Mouse (Mus musculus): ENCODE measurements around the gene Col4a2.

GRCm38 (mm10) chr8:11452974-11453373 lies 140.4 kb downstream of the Col4a2 start:
- TF ChIP-seq CTCF (IDR thresholded peaks at IDR 0.05; ENCODE audit: borderline replicate concordance, extremely low read depth, insufficient read depth, insufficient read length) (no peak), POLR2A (IDR thresholded peaks at IDR 0.05; ENCODE audit: borderline replicate concordance, extremely low read depth, insufficient read depth, insufficient read length, poor library complexity, severe bottlenecking) (no peak)

Data from brain, embryonic 14.5 days (tissue).